Mouse (Mus musculus) B cell, adult 67 days (primary cell): ENCODE data around the gene Trp53rka. TPM values are rescaled to one million over a fixed set of nuclear protein-coding genes. Genes with fewer than 3 reads are reported as not detected.

Experiments
- total RNA-seq, 2 experiments: library from RNA; stranded (reverse); gene quantifications; 4 replicates each; pipeline ENCODE4 v1.2.4; 2023

The Trp53rka gene
- total RNA-seq: 10 to 100 TPM; 19.8 to 21.6 TPM

DNA sequence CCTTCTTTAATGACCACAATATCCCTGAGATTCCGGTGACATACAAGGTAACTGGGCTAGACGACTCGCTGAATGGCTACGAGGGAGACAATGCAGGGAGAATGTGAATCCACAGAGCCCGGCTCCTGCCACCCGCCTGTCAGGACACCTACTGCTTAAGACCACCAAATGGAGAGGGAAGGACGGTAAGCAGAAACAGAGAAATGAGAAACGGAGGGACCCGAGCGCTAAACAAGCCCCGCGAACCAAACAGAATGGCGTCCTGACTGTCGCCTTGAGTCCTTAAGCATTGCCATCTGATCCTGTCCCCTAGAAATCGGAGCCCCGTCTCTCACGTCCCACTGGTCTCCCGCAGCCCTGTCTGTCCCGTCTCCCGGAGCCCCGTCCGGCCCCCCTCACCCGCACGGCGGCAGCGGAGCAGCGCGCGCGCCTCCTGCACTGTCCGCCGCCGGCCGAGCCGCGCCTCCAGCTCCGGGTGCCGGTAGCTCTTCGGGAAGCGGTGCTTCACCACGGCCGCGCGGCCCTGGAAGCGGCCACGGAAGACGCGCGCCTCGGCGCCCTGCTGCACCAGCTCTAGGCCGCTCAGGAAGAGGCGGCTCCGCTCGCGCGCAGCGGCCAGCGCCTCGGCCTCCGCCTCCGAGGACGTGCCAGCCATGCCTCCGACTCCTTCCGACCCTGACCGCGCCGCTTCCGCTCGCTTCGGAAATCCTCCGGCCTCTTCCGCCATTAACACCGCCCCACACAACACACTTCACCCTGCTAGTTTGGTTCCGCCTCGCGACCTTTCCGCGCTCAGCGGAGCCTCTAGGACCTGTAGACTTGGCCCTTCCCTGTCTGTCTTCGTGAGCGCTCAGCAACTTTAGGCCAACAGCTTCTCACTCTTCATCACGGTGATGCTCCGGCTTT is at the start of gene Trp53rka:
Trp53rka (minus strand) TSS at position 677 of the 906 bp plus-strand sequence.

DNA sequence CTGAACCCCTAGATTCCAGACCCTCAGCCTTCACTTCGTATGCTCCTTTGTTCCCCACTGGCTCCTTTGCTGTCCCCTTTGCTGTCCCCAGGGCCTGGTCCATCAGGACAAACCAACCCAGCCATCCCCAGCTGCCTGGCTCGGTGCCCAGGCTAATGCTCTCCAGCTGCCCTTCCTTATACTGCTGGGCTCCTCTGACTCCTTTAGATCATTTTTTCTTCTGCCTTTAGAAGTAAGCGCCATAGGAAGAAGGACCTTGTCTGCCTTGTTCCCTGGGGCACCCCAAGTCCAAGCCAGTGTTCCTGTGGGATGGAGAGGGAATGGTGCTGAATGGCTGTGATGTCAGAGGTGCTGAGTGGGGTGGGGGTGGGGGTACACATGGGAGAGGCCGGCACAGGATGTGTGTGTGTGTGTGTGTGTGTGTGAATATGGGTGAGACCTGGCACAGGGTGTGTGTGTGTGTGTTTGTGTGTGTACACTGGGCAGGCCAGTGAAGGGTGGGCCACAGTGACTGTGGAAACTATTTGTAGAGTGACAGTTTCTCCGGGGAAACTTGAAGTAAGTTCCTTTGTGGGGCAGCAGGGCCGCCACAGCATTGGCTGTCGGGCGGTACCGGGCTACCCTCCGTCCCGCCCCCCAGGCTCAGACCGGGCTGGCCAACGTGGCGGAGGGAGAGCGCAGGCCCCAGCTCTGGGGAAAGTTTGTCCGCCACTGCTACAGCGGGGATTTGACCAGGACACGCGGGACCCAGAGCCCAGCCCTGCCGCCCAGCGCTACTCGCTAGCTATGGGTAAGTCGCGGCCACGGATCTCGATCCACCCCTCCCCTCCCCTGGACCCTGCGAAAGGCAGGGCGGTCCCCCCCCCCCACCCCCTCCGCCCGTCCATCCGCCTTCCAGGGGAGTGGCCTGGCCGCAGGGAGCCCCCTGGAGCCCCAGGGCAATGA is 10.4 kb upstream of the Trp53rka start, which contains the start of gene Slc2a10:
Slc2a10 (plus strand) TSS at position 529 of the 945 bp plus-strand sequence.

DNA sequence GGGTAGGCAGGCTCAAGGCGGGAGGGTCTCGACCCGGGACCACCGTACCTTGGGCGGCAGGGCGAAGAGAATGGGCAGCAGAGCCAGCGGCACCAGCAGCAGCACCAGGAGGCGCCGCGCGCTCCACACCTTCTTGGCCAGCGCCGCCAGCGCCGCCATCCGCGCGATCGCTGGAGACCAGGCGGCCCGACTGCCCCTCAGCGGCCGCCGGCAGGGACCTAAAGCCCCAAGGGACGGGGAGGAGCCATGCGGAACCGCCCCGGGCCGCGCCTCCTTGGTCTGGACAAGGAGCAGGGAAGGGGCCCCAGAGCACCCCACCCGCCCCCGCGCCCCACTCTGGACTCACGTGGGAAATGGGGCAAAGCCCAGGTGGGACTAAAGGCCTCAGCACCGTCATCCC is 20.1 kb downstream of the Trp53rka start, which contains the start of gene Slc13a3:
Slc13a3 (minus strand) TSS at position 228 of the 400 bp plus-strand sequence.

Other genes starting within 250 kb of the Trp53rka start
- 10 to 100 TPM; 66.9 to 77.8 TPM for gene Slc35c2, start 205.5 kb downstream of the Trp53rka start, total RNA-seq
- gene Elmo2, start 166.8 kb downstream of the Trp53rka start, total RNA-seq: 10 to 100 TPM; 35.1 to 35.6 TPM
- not detected for gene Zfp663, start 124.6 kb downstream of the Trp53rka start, total RNA-seq
- not detected for gene Zfp334, start 105.1 kb downstream of the Trp53rka start, total RNA-seq
- not detected for gene Ocstamp, start 92.9 kb downstream of the Trp53rka start, total RNA-seq
- gene Slc13a3, start 20.1 kb downstream of the Trp53rka start, total RNA-seq: not detected
- not detected for gene Slc2a10, start 10.5 kb upstream of the Trp53rka start, total RNA-seq
- gene Eya2, start 101.7 kb upstream of the Trp53rka start, total RNA-seq: under 1 TPM; 0.36 to 0.78 TPM